Mouse (Mus musculus): ENCODE measurements around the gene Eprs. TPM values are rescaled to one million over a fixed set of nuclear protein-coding genes. Genes with fewer than 3 reads are reported as not detected.

Eprs gene
- polyA plus RNA-seq, 1 experiment from 2014 or later = 174 TPM

GRCm38 (mm10) chr1:185363526-185364182, 810 bp downstream of the Eprs start:
- Histone ChIP-seq H3K36me3 (peaks cover 16% of the 10 kb centered on the region; the same call in 1 of the 2 replicates), H3K27me3 (no peaks in the 10 kb centered on the region), H3K4me1 (peaks cover 26% of the 10 kb centered on the region), H3K4me3 (peak overlapping the region; percentile 98), H3K4me2 (peak overlapping the region; percentile 54), H3K27ac (peak overlapping the region; percentile 97), H3K9me3 (no peaks in the 10 kb centered on the region), H3K9ac (peak overlapping the region; percentile 92)
- no peak for ATAC-seq (ENCODE audit: insufficient number of reproducible peaks, low FRiP score, low TSS enrichment, low read depth)
- WGBS = 3% methylated on average over 22 of the region's 22 CpGs

GRCm38 (mm10) chr1:185364183-185364540, 1.3 kb downstream of the Eprs start:
- peaks cover 13% of the 10 kb centered on the region; the same call in 1 of the 2 replicates for H3K36me3 ChIP-seq
- no peak for ATAC-seq (ENCODE audit: insufficient number of reproducible peaks, low FRiP score, low TSS enrichment, low read depth)
- H3K4me3 ChIP-seq = peak overlapping the region; percentile 98
- H3K4me2 ChIP-seq = peak overlapping the region; percentile 54
- 38% methylated on average over 6 of the region's 6 CpGs for WGBS
- H3K4me1 ChIP-seq = peaks cover 26% of the 10 kb centered on the region
- peak overlapping the region; percentile 97; the same call in 1 of the 2 replicates for H3K27ac ChIP-seq
- no peaks in the 10 kb centered on the region for H3K9me3 ChIP-seq
- peak overlapping the region; percentile 92; the same call in 1 of the 2 replicates for H3K9ac ChIP-seq
- H3K27me3 ChIP-seq = no peaks in the 10 kb centered on the region

GRCm38 (mm10) chr1:185367383-185367782, 4.5 kb downstream of the Eprs start:
- Histone ChIP-seq H3K4me1 (peaks cover 18% of the 10 kb centered on the region), H3K4me3 (no peak overlapping the region), H3K9ac (no peak overlapping the region), H3K9me3 (no peaks in the 10 kb centered on the region), H3K36me3 (peaks cover 41% of the 10 kb centered on the region), H3K27me3 (no peaks in the 10 kb centered on the region), H3K27ac (no peak overlapping the region), H3K4me2 (no peak overlapping the region)
- ATAC-seq (ENCODE audit: insufficient number of reproducible peaks, low FRiP score, low TSS enrichment, low read depth) = no peak
- 73% methylated on average over 6 of the region's 6 CpGs for WGBS

GRCm38 (mm10) chr1:185369979-185370378, 7.1 kb downstream of the Eprs start:
- Histone ChIP-seq H3K4me3 (no peak overlapping the region), H3K27ac (no peak overlapping the region), H3K4me2 (no peak overlapping the region), H3K27me3 (no peaks in the 10 kb centered on the region), H3K4me1 (peaks cover 8% of the 10 kb centered on the region), H3K9ac (no peak overlapping the region), H3K36me3 (peaks cover 61% of the 10 kb centered on the region), H3K9me3 (no peaks in the 10 kb centered on the region)
- ATAC-seq (ENCODE audit: insufficient number of reproducible peaks, low FRiP score, low TSS enrichment, low read depth) = no peak
- WGBS = 92% methylated on average over 6 of the region's 6 CpGs

GRCm38 (mm10) chr1:185376390-185376789, 13.5 kb downstream of the Eprs start:
- no peaks in the 10 kb centered on the region for H3K9me3 ChIP-seq
- no peaks in the 10 kb centered on the region for H3K27me3 ChIP-seq
- no peak overlapping the region for H3K4me3 ChIP-seq
- no peak overlapping the region for H3K4me2 ChIP-seq
- no peaks in the 10 kb centered on the region for H3K4me1 ChIP-seq
- no peak for ATAC-seq (ENCODE audit: insufficient number of reproducible peaks, low FRiP score, low TSS enrichment, low read depth)
- no peak overlapping the region for H3K9ac ChIP-seq
- H3K36me3 ChIP-seq = peaks cover 83% of the 10 kb centered on the region
- no peak overlapping the region for H3K27ac ChIP-seq

GRCm38 (mm10) chr1:185377429-185377828, 14.6 kb downstream of the Eprs start:
- no peak overlapping the region for H3K4me3 ChIP-seq
- H3K4me2 ChIP-seq = no peak overlapping the region
- no peaks in the 10 kb centered on the region for H3K27me3 ChIP-seq
- no peak for ATAC-seq (ENCODE audit: insufficient number of reproducible peaks, low FRiP score, low TSS enrichment, low read depth)
- no peak overlapping the region for H3K9ac ChIP-seq
- no peaks in the 10 kb centered on the region for H3K9me3 ChIP-seq
- peaks cover 81% of the 10 kb centered on the region for H3K36me3 ChIP-seq
- 95% methylated on average over 2 of the region's 2 CpGs for WGBS
- no peak overlapping the region for H3K27ac ChIP-seq
- no peaks in the 10 kb centered on the region for H3K4me1 ChIP-seq

- 80% methylated on average over 5 of the region's 5 CpGs for whole genome bisulfite sequencing
Observed at GRCm38 (mm10) chr1:185401615-185402014, 38.8 kb downstream of the Eprs start.

GRCm38 (mm10) chr1:185404021-185404420, 41.2 kb downstream of the Eprs start:
- no peak overlapping the region for H3K4me3 ChIP-seq
- H3K4me2 ChIP-seq = no peak overlapping the region
- peaks cover 82% of the 10 kb centered on the region for H3K36me3 ChIP-seq
- no peak overlapping the region for H3K27ac ChIP-seq
- H3K4me1 ChIP-seq = no peaks in the 10 kb centered on the region
- ATAC-seq (ENCODE audit: insufficient number of reproducible peaks, low FRiP score, low TSS enrichment, low read depth) = no peak
- 43% methylated on average over 2 of the region's 2 CpGs for WGBS
- H3K9me3 ChIP-seq = no peaks in the 10 kb centered on the region
- H3K9ac ChIP-seq = no peak overlapping the region
- no peaks in the 10 kb centered on the region for H3K27me3 ChIP-seq

More at GRCm38 (mm10) chr1:185401615-185402014, 38.8 kb downstream of the Eprs start:
- Histone ChIP-seq H3K9me3 (no peaks in the 10 kb centered on the region), H3K4me1 (no peaks in the 10 kb centered on the region), H3K4me2 (no peak overlapping the region), H3K27me3 (no peaks in the 10 kb centered on the region), H3K9ac (no peak overlapping the region), H3K4me3 (no peak overlapping the region), H3K36me3 (peaks cover 79% of the 10 kb centered on the region), H3K27ac (no peak overlapping the region)
- no peak for ATAC-seq (ENCODE audit: insufficient number of reproducible peaks, low FRiP score, low TSS enrichment, low read depth)

GRCm38 (mm10) chr1:185405921-185406320, 43.1 kb downstream of the Eprs start:
- 90% methylated on average over 10 of the region's 10 CpGs for WGBS
- H3K9me3 ChIP-seq = no peaks in the 10 kb centered on the region
- H3K4me1 ChIP-seq = no peaks in the 10 kb centered on the region
- H3K9ac ChIP-seq = no peak overlapping the region
- H3K4me3 ChIP-seq = no peak overlapping the region
- ATAC-seq (ENCODE audit: insufficient number of reproducible peaks, low FRiP score, low TSS enrichment, low read depth) = no peak
- H3K4me2 ChIP-seq = no peak overlapping the region
- no peak overlapping the region for H3K27ac ChIP-seq
- H3K27me3 ChIP-seq = no peaks in the 10 kb centered on the region
- peaks cover 84% of the 10 kb centered on the region for H3K36me3 ChIP-seq

- H3K4me2 ChIP-seq = no peak overlapping the region
- no peak overlapping the region for H3K27ac ChIP-seq
- H3K27me3 ChIP-seq = no peaks in the 10 kb centered on the region
- ATAC-seq (ENCODE audit: insufficient number of reproducible peaks, low FRiP score, low TSS enrichment, low read depth) = no peak
- H3K36me3 ChIP-seq = peaks cover 86% of the 10 kb centered on the region
- no peak overlapping the region for H3K4me3 ChIP-seq
- H3K4me1 ChIP-seq = no peaks in the 10 kb centered on the region
- WGBS = 72% methylated on average over 3 of the region's 3 CpGs
- no peak overlapping the region for H3K9ac ChIP-seq
- no peaks in the 10 kb centered on the region for H3K9me3 ChIP-seq
Observed at GRCm38 (mm10) chr1:185409831-185410230, 47.0 kb downstream of the Eprs start.

GRCm38 (mm10) chr1:185418011-185418410, 55.2 kb downstream of the Eprs start:
- no peaks in the 10 kb centered on the region for H3K9me3 ChIP-seq
- WGBS = 93% methylated on average over 9 of the region's 9 CpGs
- ATAC-seq (ENCODE audit: insufficient number of reproducible peaks, low FRiP score, low TSS enrichment, low read depth) = no peak
- H3K36me3 ChIP-seq = peaks cover 85% of the 10 kb centered on the region
- H3K27ac ChIP-seq = no peak overlapping the region
- no peaks in the 10 kb centered on the region for H3K27me3 ChIP-seq
- no peak overlapping the region for H3K9ac ChIP-seq
- H3K4me1 ChIP-seq = no peaks in the 10 kb centered on the region
- no peak overlapping the region for H3K4me2 ChIP-seq
- no peak overlapping the region for H3K4me3 ChIP-seq

GRCm38 (mm10) chr1:185419805-185420204, 57.0 kb downstream of the Eprs start:
- H3K27ac ChIP-seq = no peak overlapping the region
- H3K4me1 ChIP-seq = no peaks in the 10 kb centered on the region
- peaks cover 86% of the 10 kb centered on the region for H3K36me3 ChIP-seq
- H3K9me3 ChIP-seq = no peaks in the 10 kb centered on the region
- no peak overlapping the region for H3K4me2 ChIP-seq
- 89% methylated on average over 5 of the region's 5 CpGs for WGBS
- no peak for ATAC-seq (ENCODE audit: insufficient number of reproducible peaks, low FRiP score, low TSS enrichment, low read depth)
- no peaks in the 10 kb centered on the region for H3K27me3 ChIP-seq
- H3K9ac ChIP-seq = no peak overlapping the region
- H3K4me3 ChIP-seq = no peak overlapping the region

- Histone ChIP-seq H3K4me3 (no peak overlapping the region), H3K27ac (no peak overlapping the region), H3K4me2 (no peak overlapping the region), H3K4me1 (no peaks in the 10 kb centered on the region), H3K36me3 (peaks cover 85% of the 10 kb centered on the region), H3K27me3 (no peaks in the 10 kb centered on the region), H3K9ac (no peak overlapping the region), H3K9me3 (no peaks in the 10 kb centered on the region)
- WGBS = 93% methylated on average over 6 of the region's 6 CpGs
- no peak for ATAC-seq (ENCODE audit: insufficient number of reproducible peaks, low FRiP score, low TSS enrichment, low read depth)
Observed at GRCm38 (mm10) chr1:185420776-185421175, 57.9 kb downstream of the Eprs start.

All from limb, embryonic 15.5 days (tissue).